Mouse (Mus musculus): ENCODE data around the gene Olfr668. TPM values are rescaled to one million over a fixed set of nuclear protein-coding genes. Genes with fewer than 3 reads are reported as not detected.
"Not testable (repeated sequence)": the region's sequence is repeated elsewhere in the genome, so short reads cannot be mapped to it uniquely, and the experiment has no call there.

Gene Olfr668
- polyA plus RNA-seq (2016; fragmentation: Nextera tagmentation; extraction: Ambion mirVana) = not detected in 2 replicates

DNA sequence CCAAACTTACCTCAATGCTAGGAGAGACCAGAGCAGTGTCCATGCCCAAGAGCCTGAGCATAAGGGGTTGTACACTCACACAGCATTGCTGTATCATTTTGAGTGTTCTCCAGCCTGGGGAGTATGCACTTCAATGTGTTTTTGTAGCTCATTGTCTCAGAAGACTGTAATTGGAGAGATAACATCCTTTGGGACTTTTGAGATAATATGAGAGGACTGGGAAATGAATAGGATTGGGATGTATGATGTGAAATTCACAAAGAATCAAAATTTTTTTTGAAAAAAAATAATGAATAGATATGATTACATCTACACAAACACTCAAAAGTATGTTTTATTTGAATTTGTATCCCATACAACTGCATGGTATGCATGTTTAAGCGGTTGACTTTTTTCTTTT lies at the start of gene Olfr668:
TSS of gene Olfr668 (minus strand) at position 101 of the 400 bp plus-strand sequence.
- H3K27me3 ChIP-seq = no peaks in the 10 kb centered on the region
- no peaks in the 10 kb centered on the region for H3K9me3 ChIP-seq
- no peak within 1 kb of the TSS for H3K4me3 ChIP-seq (replicated peaks)
- H3K4me1 ChIP-seq (replicated peaks) = no peaks in the 10 kb centered on the region
- no peak within 1 kb of the TSS for H3K4me2 ChIP-seq
- WGBS = 87% methylated on average over 1 of the region's 1 CpGs
- H3K36me3 ChIP-seq = no peaks in the 10 kb centered on the region
- no peak within 1 kb of the TSS for H3K27ac ChIP-seq
- no peak within 1 kb of the TSS for H3K9ac ChIP-seq (replicated peaks)
- no peak for ATAC-seq (ENCODE audit: insufficient number of reproducible peaks, insufficient read depth, low FRiP score, low TSS enrichment, low read depth)

DNA sequence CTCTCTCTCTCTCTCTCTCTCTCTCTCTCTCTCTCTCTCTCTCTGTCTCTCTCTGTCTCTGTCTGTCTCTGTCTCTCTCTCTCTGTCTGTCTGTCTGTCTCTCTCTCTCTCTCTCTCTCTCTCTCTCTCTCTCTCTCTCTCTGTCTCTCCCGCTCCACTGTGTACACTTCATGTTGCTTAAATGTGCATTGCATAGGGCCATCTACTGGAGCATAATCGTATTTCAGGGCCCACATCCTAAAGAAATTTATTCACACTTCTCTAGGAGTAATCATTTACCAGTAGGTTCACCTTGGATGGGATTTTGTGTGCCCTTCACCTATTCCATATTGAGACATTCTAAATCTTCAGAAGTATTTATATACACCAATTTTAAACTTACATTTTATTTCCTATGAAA lies 44.6 kb upstream of the Olfr668 start:
- not testable (repeated sequence) for H3K9me3 ChIP-seq; H3K4me3 ChIP-seq (replicated peaks); H3K4me1 ChIP-seq (replicated peaks); H3K27me3 ChIP-seq; H3K27ac ChIP-seq; H3K9ac ChIP-seq (replicated peaks); H3K4me2 ChIP-seq; ATAC-seq (ENCODE audit: insufficient number of reproducible peaks, insufficient read depth, low FRiP score, low TSS enrichment, low read depth); H3K36me3 ChIP-seq
- 82% methylated on average over 2 of the region's 2 CpGs for WGBS

DNA sequence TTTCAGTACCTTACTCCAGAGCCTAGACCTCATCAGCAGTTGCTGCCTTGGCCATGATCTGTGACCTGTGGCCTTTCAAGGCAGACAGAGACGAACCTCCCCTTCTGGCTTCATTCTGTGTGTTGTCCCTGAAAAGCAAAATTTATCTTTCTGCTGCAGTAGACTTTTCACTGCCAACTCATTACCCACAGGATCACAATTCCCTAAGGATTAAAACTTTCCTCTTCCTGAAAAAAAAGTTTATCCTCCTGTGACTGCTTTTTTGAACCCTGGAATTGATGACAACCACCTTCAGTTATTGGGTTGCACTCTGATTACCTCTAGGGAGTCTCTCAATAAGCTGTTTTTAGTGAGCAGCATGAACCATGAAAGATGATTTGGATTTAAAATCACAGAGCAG lies 34.7 kb upstream of the Olfr668 start, which contains the start of gene Olfr670:
TSS of gene Olfr670 (minus strand) at position 101 of the 400 bp plus-strand sequence.
- H3K4me1 ChIP-seq (replicated peaks) = no peaks in the 10 kb centered on the region
- no peak within 1 kb of the TSS for H3K4me2 ChIP-seq
- H3K36me3 ChIP-seq = no peaks in the 10 kb centered on the region
- WGBS = 56% methylated on average over 1 of the region's 1 CpGs
- no peaks in the 10 kb centered on the region for H3K9me3 ChIP-seq
- no peaks in the 10 kb centered on the region for H3K27me3 ChIP-seq
- H3K27ac ChIP-seq = no peak within 1 kb of the TSS
- H3K4me3 ChIP-seq (replicated peaks) = no peak within 1 kb of the TSS
- ATAC-seq (ENCODE audit: insufficient number of reproducible peaks, insufficient read depth, low FRiP score, low TSS enrichment, low read depth) = no peak
- no peak within 1 kb of the TSS for H3K9ac ChIP-seq (replicated peaks)

DNA sequence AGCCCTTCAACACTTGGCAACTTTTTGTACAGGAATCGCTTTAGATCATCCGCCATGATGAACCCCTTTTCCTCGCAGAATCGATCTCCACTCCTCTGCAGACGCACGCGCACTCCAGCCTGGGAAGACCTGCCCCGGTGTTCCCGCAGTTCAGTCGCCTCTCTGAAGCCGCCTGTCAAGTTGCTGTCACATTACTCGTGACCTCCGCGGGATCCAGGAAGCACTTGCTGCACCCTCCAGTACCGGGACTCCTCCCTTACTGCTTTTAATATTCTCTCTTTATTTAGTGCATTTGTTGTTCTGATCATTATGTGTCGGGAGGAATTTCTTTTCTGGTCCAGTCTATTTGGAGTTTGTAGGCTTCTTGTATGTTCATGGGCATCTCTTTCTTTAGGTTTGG lies 22.4 kb upstream of the Olfr668 start:
- H3K4me3 ChIP-seq (replicated peaks); H3K36me3 ChIP-seq; H3K27me3 ChIP-seq; H3K9ac ChIP-seq (replicated peaks); H3K27ac ChIP-seq; H3K9me3 ChIP-seq; H3K4me2 ChIP-seq; ATAC-seq (ENCODE audit: insufficient number of reproducible peaks, insufficient read depth, low FRiP score, low TSS enrichment, low read depth); H3K4me1 ChIP-seq (replicated peaks): not testable (repeated sequence)
- WGBS = 96% methylated on average over 16 of the region's 16 CpGs

DNA sequence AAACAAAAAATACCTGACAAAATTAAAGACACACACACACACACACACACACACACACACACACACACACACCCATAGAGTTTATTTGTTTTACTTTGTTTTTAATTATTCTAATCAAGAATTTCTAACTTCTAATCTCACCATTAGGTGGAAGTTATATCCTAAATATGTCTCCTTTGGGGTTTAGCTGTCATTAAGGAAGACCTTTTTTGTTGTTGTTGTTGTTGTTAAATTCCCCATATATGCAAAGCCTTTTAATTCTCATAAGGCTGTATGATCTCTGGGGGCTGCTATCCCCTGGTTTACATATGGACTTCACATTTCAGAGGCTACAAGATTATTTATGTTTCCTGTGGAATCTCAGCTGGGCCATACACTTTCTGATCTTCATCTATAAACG lies 6.1 kb upstream of the Olfr668 start, which contains the start of gene Olfr669:
TSS of gene Olfr669 (plus strand) at position 301 of the 400 bp plus-strand sequence.
- Histone ChIP-seq H3K4me2 (no peak within 1 kb of the TSS), H3K4me3 (replicated peaks) (no peak within 1 kb of the TSS), H3K9ac (replicated peaks) (no peak within 1 kb of the TSS), H3K4me1 (replicated peaks) (no peaks in the 10 kb centered on the region), H3K27me3 (no peaks in the 10 kb centered on the region), H3K9me3 (no peaks in the 10 kb centered on the region), H3K27ac (no peak within 1 kb of the TSS), H3K36me3 (no peaks in the 10 kb centered on the region)
- ATAC-seq (ENCODE audit: insufficient number of reproducible peaks, insufficient read depth, low FRiP score, low TSS enrichment, low read depth) = no peak
- WGBS = 91% methylated on average over 1 of the region's 1 CpGs

DNA sequence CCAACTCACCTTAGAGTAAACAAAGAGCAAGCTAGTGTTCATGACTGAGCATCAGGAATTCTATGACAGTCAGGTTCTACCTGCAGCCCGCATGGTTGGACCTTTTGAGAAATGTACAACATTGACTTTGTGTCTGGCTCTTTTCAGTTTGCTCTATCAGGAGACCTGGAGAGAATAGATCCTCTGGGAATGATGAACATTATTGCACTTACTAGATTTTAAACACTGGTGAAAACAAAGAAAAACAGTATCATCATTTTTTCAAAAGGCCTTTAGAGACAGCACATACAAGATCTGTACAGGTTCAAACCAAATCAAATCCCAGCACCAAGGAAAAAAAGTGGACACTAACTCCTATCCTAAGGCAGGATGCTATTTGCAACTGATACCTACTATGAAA lies 6.5 kb downstream of the Olfr668 start, which contains the start of gene Olfr667:
TSS of gene Olfr667 (minus strand) at position 101 of the 400 bp plus-strand sequence.
- Histone ChIP-seq H3K27me3 (no peaks in the 10 kb centered on the region), H3K4me3 (replicated peaks) (no peak within 1 kb of the TSS), H3K9me3 (0 out of 2 replicates have a peak, but pooled peaks cover 3% of the 10 kb centered on the region), H3K27ac (no peak within 1 kb of the TSS), H3K4me2 (no peak within 1 kb of the TSS), H3K36me3 (no peaks in the 10 kb centered on the region), H3K9ac (replicated peaks) (no peak within 1 kb of the TSS), H3K4me1 (replicated peaks) (no peaks in the 10 kb centered on the region)
- no peak for ATAC-seq (ENCODE audit: insufficient number of reproducible peaks, insufficient read depth, low FRiP score, low TSS enrichment, low read depth)
- WGBS = 83% methylated on average over 1 of the region's 1 CpGs

DNA sequence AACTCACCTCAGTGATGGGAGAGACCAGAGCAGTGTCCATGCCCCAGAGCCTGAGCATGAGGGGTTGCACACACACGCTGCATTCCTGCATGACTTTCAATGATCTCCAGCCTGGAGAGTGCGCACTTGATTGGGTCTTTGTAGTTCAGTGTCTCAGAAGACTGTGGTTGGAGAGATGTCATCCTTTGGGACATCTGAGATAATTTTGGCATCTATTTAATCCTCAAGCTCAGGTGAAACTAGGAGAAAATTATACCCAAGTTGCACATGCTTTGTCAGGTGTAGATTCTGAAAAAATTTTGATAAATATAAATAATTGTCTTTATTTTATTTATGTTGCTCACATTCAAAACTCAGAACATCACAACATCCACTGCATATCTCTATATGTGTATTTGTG lies 32.0 kb downstream of the Olfr668 start, which contains the start of gene Olfr666:
TSS of gene Olfr666 (minus strand) at position 101 of the 400 bp plus-strand sequence.
- H3K27ac ChIP-seq = no peak within 1 kb of the TSS
- H3K36me3 ChIP-seq = no peaks in the 10 kb centered on the region
- ATAC-seq (ENCODE audit: insufficient number of reproducible peaks, insufficient read depth, low FRiP score, low TSS enrichment, low read depth) = no peak
- 89% methylated on average over 2 of the region's 2 CpGs for WGBS
- no peak within 1 kb of the TSS for H3K9ac ChIP-seq (replicated peaks)
- H3K9me3 ChIP-seq = no peaks in the 10 kb centered on the region
- H3K4me2 ChIP-seq = no peak within 1 kb of the TSS
- no peaks in the 10 kb centered on the region for H3K27me3 ChIP-seq
- H3K4me3 ChIP-seq (replicated peaks) = no peak within 1 kb of the TSS
- no peaks in the 10 kb centered on the region for H3K4me1 ChIP-seq (replicated peaks)

DNA sequence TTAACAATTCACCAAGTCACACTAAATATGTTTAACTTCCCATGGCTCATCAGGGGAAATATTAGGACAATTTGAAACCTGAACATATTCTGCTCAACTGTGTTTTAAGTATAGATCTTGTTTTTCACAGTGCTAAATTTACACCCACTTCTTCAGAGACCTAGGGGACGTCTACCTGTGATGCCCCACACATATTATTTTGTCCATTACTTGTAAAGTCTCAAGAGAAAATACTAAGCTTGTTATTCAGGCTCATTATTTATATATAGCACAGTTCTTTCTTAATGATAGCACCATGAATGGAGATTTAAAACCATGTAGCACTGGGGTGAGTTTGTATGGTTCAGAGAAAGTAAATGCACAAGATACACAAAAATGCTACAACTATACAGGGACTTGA lies 50.1 kb downstream of the Olfr668 start, which contains the start of gene Olfr665:
TSS of gene Olfr665 (plus strand) at position 301 of the 400 bp plus-strand sequence.
- no peaks in the 10 kb centered on the region for H3K4me1 ChIP-seq (replicated peaks)
- WGBS = 45% methylated on average over 1 of the region's 1 CpGs

More for the DNA sequence above, 50.1 kb downstream of the Olfr668 start, which contains the start of gene Olfr665:
- no peak for ATAC-seq (ENCODE audit: insufficient number of reproducible peaks, insufficient read depth, low FRiP score, low TSS enrichment, low read depth)
- Histone ChIP-seq H3K9ac (replicated peaks) (no peak within 1 kb of the TSS), H3K4me2 (no peak within 1 kb of the TSS), H3K36me3 (no peaks in the 10 kb centered on the region), H3K4me3 (replicated peaks) (no peak within 1 kb of the TSS), H3K27me3 (no peaks in the 10 kb centered on the region), H3K9me3 (no peaks in the 10 kb centered on the region), H3K27ac (no peak within 1 kb of the TSS)

Other genes with a start within 250 kb of the Olfr668 start
- not detected in 2 replicates for gene Olfr661, start 241.6 kb downstream of the Olfr668 start, polyA plus RNA-seq (2016; fragmentation: Nextera tagmentation; extraction: Ambion mirVana)
- not detected in 2 replicates for gene Usp17le, start 150.6 kb downstream of the Olfr668 start, polyA plus RNA-seq (2016; fragmentation: Nextera tagmentation; extraction: Ambion mirVana)
- not detected in 2 replicates for gene Usp17lb, start 85.5 kb downstream of the Olfr668 start, polyA plus RNA-seq (2016; fragmentation: Nextera tagmentation; extraction: Ambion mirVana)
- gene Usp17la, start 71.0 kb downstream of the Olfr668 start, polyA plus RNA-seq (2016; fragmentation: Nextera tagmentation; extraction: Ambion mirVana) = not detected in 2 replicates
- gene Olfr665, start 50.0 kb downstream of the Olfr668 start, polyA plus RNA-seq (2016; fragmentation: Nextera tagmentation; extraction: Ambion mirVana) = not detected in 2 replicates
- not detected in 2 replicates for gene Olfr666, start 32.1 kb downstream of the Olfr668 start, polyA plus RNA-seq (2016; fragmentation: Nextera tagmentation; extraction: Ambion mirVana)
- gene Olfr667, start 6.6 kb downstream of the Olfr668 start, polyA plus RNA-seq (2016; fragmentation: Nextera tagmentation; extraction: Ambion mirVana) = not detected in 2 replicates
- not detected in 2 replicates for gene Olfr669, start 6.2 kb upstream of the Olfr668 start, polyA plus RNA-seq (2016; fragmentation: Nextera tagmentation; extraction: Ambion mirVana)
- gene Olfr670, start 34.6 kb upstream of the Olfr668 start, polyA plus RNA-seq (2016; fragmentation: Nextera tagmentation; extraction: Ambion mirVana) = not detected in 2 replicates
- gene Olfr671, start 51.1 kb upstream of the Olfr668 start, polyA plus RNA-seq (2016; fragmentation: Nextera tagmentation; extraction: Ambion mirVana) = not detected in 2 replicates
- gene Olfr672, start 74.0 kb upstream of the Olfr668 start, polyA plus RNA-seq (2016; fragmentation: Nextera tagmentation; extraction: Ambion mirVana) = not detected in 2 replicates
- gene Olfr675, start 100.4 kb upstream of the Olfr668 start, polyA plus RNA-seq (2016; fragmentation: Nextera tagmentation; extraction: Ambion mirVana) = not detected in 2 replicates
- gene Olfr676, start 104.6 kb upstream of the Olfr668 start, polyA plus RNA-seq (2016; fragmentation: Nextera tagmentation; extraction: Ambion mirVana) = not detected in 2 replicates
- gene Olfr677, start 123.3 kb upstream of the Olfr668 start, polyA plus RNA-seq (2016; fragmentation: Nextera tagmentation; extraction: Ambion mirVana) = not detected in 2 replicates
- not detected in 2 replicates for gene Olfr678, start 136.4 kb upstream of the Olfr668 start, polyA plus RNA-seq (2016; fragmentation: Nextera tagmentation; extraction: Ambion mirVana)
- gene Olfr679, start 153.1 kb upstream of the Olfr668 start, polyA plus RNA-seq (2016; fragmentation: Nextera tagmentation; extraction: Ambion mirVana) = not detected in 2 replicates
- gene Olfr680-ps1, start 164.8 kb upstream of the Olfr668 start, polyA plus RNA-seq (2016; fragmentation: Nextera tagmentation; extraction: Ambion mirVana) = not detected in 2 replicates
- not detected in 2 replicates for gene Olfr681, start 188.8 kb upstream of the Olfr668 start, polyA plus RNA-seq (2016; fragmentation: Nextera tagmentation; extraction: Ambion mirVana)
- gene Olfr683, start 219.0 kb upstream of the Olfr668 start, polyA plus RNA-seq (2016; fragmentation: Nextera tagmentation; extraction: Ambion mirVana) = not detected in 2 replicates
- gene Olfr684, start 235.6 kb upstream of the Olfr668 start, polyA plus RNA-seq (2016; fragmentation: Nextera tagmentation; extraction: Ambion mirVana) = not detected in 2 replicates